Mouse (Mus musculus) neutrophil, adult 5-6 weeks (primary cell): ENCODE data around the gene Helz. TPM values are rescaled to one million over a fixed set of nuclear protein-coding genes. Genes with fewer than 3 reads are reported as not detected.

Experiments used
- ATAC-seq: fragments of 151-379, 151-347 bp; 2 replicates; pipeline ENCODE4 v1.8.0; 2017; ENCODE audit warnings: mild to moderate bottlenecking, moderate TSS enrichment; ENCODE audit not compliant: insufficient number of reproducible peaks, poor library complexity, low FRiP score, severe bottlenecking; ENCODE audit errors: extremely low read depth
- total RNA-seq: library from RNA; stranded (forward); fragments of 200-1000 nt; gene quantifications from 2 replicates; pipeline ENCODE4 v1.2.3, GENCODE M21; 2017

The Helz gene
- total RNA-seq, 1 experiment from 2014 or later = 47.3 TPM

DNA sequence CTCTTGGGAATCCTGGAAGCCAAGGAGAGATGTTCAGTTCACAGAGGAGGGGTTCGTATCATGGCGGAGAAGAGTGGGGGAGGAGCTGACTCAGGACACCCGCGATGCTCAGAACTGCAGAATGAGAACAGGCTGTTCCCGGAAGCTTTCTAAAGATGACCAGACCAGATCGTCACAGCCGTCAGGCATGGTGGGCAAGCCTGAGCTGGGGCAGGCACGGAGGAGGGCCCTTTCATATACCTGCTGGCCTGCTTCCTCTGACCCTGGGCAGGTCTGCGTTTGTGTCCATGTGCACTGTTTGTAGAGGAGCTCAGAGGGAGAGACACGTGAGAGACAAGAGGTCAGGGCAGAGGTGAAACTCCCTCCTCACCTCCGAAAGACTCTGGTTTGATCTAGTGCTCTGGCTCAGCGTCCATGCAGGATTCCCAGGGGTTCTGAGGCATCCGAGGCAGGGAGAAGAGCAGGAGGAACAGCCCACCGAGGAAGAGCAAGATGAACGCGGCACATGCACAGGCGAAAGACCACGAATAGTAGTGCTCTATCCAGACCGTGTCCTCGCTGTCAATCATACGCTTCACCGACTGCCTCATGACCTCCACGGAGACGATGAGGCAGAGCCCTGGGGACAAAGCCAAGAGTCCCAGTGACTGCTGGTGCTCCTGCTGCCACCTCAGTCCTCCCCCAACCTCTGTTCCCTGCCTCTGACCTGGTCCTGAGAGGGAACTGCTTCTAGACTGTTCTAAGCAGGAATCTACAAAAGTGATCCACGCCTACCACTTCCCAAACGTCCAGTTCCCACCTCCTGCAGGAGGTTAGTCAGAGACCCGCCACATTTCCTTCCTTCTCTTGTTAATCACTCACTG, 155.8 kb downstream of the Helz start:
- ATAC-seq = no peak

DNA sequence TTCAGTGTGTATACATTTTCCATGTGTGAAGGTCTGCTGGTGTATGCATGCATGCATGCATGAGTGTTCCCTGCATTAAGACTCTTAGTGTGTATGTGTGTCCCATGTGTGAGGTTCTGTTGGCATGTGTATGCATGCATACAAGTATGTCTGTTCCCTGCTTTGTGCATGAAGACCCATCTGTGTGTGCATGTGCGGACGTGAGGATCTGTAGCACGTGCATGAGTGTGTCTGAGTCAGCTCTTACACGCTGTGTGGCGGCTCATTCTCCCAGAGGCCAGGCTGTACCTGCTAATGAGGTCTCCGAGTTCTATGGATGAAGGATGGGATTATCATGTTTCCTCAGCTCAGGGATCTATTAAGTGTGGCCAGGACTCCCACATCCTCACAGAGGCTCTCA, 157.3 kb downstream of the Helz start:
- ATAC-seq = no peak

DNA sequence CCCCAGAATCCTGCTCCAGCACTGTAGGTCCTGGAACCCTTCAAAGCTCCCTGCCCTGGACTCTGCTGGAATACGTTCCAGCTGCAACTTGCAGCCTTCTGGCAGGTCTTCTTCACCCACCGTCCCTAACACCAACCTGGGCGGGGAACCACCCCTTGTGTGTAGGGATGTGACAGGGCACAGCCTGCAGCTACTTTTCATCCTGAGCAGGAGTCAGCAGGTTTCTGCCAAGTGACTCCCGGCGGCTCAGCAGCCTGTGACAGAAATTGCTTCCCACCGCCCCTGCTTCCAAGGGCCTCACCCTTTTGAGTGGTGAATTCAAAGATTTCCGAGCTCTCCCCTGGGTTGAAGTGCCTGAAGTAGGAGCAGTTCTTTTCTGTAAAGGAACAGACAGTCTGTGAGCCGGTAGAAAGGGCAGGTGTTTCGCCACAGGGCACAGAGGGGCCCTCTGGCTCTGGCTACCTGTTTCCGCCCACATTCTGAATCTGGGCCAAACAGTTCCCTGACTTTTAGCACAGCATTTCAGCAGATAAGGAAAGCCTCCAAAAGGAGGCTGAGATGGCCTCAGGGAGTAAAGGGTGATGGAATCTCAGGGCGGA, 157.8 kb downstream of the Helz start:
- no peak for ATAC-seq

DNA sequence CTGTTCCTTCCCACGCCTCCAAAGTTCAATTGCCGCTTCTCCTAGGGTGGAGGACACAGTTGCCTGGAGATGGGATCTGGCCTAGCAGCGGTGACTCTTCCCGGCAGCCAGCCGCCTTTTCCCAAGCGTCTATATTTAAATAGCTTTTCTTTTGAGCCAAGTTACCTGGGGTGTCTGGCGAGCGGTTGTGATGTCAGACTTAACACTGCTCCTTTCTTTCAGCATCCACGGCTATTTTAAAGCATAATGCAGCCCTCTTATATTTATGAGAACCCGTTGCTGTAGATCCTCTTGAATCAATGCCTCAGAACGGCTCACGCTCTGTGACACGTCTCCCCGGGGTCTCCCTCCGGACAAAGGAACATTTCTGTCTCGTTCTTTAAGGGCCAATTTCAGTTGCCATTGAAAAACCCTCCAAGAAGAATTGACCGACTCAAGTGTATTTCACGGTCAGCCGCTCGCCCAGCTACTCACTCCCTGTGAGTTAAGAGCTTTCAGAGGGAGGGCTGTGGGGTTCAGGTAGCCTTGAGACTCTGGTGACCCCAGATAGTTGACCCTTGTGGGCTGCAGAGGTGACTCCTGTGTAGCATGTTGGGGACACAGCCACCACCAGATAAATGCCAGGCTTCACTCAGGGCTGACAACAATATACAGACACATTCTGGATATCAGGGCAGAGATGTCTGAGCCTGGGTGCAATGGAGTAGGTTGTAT, 160.3 kb downstream of the Helz start:
- no peak for ATAC-seq

DNA sequence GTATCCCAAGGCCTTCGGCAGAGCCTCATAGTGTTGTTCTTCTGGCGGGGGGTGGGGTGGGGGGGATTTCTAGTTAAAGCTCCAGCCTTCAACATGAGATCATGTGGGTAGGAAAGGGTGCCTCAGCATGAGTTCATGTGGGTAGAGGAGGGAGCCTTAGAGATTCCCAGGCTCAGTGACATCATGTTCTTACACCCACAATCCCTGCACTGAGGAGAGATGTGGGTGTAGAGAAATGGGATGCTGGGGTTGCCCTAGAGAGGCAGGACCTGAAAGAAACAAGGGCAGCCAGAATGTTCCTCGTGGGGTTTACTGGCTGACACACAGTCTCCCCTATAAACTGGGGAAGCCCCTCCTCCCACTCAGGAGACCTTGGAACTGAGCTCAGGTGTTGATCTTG, 162.6 kb downstream of the Helz start:
- no peak for ATAC-seq

DNA sequence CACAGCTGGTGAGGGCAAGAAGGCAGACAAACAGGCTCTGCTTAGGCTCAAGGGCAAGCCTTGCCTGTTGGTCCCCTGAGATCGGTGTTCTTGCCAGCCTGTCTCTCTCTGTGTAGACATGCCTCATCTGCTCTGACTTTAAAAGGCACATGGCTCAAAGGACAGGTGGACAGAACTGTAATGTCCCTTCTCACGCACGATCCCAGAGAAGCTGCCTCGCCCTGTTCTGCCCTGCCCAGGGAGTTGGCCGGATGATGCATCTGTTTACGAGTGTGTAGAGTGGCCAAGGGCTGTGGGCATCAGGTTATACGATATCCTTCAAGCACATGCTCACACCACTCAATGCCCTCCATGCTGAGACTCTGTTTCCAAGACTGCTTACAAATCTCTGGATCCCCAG, 166.6 kb downstream of the Helz start:
- no peak for ATAC-seq

DNA sequence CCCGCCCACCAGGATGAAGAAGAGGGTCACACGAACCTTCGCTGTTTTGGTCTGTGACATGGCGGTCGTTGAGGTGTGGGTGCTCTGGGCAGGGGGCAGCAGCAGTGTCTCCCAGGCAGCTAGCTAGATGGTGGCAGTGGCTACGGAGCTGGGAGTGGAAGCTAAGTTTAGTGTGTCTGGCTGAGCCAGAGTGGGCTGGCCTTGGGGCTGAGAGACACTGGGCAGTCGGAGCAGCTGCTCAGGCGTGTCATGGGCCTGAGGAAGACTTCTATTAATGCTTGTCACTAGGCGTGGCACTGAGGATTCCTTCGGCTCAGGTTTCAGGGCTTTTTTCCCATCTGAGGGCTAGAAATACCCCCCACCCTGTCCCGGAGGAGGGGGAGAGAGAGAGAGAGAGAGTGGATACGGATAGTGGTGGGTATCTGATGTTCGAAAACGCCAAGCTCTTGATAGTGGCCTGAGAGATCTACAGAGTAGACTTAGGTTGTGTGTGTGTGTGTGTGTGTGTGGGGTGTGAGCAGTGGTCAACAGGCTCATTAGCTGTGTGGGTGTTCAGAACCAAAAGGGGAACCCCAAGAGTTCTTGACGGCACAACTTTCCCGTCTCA, 168.7 kb downstream of the Helz start, which contains the start of gene Cacng1:
Cacng1 (minus strand) TSS at position 191 of the 607 bp plus-strand sequence.
- ATAC-seq = no peak

DNA sequence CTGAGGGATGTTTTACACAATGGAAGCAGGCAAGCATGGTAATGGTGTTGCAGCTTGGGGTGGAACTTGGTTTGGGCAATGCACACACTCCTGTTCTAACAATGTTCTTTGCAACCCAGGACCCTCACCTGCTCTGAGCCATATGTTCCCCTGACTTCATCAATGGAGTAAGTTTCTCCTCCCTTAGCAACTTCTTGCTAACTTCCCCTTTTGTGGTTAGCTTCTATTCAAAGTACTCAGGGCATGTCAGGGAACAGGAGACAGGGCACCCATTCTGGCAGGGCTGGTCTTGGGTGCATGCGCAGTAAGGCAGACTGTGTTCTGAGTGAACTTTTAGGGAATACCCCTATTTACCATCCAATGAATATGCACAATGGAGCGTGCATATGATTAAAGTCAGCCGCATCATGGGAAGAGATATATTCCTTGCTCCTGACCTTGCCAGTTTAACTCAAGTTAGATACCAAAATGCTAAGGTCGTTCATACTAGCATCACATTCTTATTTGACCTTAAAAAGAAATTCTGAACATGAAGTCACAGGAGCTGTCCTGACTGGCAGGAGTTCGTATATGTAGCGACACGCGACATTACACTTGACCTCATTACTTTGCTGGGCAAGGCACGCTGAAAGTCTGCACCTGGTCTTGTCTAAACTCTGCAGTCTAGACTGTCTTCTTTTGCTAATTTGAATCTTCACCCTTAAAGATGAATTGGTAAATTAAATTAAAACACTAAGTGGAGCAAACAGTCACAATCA, 172.7 kb downstream of the Helz start:
- ATAC-seq = no peak

DNA sequence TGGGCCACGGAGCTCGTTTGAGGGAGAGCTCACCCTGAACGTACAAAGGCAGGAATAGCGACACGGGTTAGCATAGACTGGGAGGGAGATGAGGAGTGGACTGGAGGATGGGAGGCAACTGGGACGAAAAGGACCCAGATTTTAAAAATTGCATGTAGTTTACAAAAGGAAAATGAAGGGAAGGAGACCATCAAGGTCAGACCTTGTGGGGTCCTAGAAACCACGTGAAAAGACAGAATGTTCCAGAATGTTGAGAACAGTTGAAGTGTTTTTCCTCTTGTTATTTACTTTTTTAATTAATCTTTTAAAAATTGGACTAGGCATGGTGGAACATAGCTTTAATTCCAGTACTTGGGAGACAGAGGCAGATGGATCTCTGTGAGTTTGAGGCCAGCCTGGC, 173.3 kb downstream of the Helz start:
- ATAC-seq = no peak

DNA sequence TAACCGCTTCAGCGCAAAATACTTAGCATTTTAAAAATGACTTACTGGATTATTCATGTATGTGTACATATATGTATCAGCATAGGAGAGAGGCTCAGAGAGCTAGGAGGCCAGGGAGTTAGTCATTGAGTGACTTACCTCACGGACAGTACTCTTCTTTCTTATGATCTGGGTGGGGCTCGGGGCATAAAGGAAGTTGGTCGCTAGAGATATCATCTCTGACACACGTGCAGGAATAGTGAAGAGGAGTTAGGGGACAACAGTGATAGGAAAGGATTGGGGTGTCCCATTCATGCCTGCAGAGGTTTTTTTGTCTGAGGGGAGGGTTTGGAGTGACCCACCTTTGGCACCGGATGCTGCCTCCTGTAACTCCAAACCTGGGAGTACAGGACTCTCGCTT, 176.9 kb downstream of the Helz start:
- no peak for ATAC-seq

DNA sequence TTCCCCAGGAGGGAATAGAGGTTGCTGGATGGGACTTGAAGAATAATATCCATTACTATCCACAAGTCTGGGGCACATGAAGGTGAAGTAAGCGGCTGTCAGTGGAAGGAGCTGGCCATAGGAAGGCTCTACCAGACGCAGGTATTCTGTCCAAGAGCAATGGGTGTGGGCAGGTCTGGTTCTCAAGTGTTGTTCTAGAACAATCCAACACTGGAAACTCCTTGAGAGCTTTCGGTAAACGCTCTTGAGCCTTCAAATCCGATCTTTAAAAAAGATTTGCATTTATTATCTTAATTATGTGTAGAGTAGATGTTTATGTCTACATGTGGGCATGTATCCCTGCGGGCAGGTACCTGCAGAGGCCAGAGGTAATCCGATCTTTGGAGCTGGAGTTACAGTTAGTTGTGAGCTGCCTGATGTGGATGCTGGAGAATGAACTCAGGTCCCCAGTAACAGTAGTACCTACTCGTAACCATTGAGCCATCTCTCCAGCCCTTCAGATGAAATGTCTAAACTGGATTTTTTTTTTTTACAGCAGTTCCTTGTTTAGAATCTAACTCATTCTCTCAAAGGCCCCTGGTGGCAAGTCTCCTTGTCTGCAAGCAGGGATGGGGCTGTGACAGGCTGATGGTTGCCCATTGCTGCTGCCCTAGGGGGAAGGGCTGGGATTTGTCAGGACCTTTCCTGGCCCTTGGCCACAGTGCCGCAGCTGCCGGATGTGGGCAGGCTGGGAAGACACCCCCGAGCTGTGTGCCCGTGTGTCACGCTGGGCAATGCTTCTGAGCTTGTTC, 180.5 kb downstream of the Helz start:
- ATAC-seq = no peak

DNA sequence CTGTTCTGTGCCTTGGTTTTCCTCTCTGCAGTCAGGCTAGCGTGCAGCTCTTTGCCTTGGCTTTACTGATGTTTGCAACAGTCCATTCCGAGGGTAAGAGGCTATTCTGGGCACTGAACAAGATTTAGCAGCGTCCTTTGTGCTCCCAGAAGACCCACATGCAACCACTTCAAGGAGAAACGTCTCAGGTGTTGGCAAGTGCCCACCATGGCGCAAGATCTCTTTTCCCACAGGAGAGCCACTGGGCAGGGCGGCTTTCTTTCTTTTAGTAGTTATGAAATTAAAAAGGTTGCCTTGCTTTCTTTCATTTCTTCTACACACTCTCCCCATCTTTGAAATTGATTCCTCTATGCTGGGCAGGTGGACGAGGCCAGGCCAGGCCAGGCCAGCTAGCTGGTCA, 181.4 kb downstream of the Helz start:
- no peak for ATAC-seq

DNA sequence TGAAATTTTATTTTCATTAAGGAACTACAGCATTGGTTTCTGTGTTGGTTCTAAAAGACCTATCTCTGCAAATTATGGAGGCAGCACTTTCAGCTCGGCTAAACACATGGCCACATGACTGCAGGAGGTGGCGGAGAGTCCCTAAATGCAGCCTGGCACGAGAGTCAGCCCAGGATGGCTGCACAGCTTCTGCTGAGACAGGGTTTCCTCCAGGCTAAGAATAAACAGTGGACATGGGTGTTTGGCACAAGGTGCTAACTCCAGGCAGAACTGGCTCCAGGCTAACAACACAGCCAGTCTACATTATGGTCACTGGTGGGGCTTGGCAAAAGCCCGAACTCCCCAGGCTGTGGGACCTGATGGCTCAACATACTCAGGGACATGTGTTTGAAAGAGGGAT, 183.2 kb downstream of the Helz start:
- ATAC-seq = no peak

DNA sequence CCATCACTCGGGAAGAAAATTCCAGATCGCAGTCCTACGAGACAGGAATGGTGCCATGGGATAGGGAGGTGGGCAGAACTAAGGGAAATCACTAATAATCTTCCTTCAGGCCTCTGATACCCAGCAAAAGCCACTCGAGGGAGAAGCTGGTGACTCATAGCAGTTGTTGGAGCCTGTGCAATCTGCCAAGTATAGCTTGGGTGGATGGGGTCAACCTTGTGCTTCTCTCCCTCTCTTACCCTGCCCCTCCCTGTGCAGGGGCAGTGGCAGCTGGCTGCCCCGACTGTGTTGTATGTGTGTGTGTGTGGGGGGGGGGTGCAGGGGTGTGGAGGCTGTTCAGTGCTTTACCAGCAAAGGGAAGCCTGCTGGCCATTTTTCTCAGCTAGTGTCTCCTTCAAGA, 183.8 kb downstream of the Helz start:
- ATAC-seq = no peak

DNA sequence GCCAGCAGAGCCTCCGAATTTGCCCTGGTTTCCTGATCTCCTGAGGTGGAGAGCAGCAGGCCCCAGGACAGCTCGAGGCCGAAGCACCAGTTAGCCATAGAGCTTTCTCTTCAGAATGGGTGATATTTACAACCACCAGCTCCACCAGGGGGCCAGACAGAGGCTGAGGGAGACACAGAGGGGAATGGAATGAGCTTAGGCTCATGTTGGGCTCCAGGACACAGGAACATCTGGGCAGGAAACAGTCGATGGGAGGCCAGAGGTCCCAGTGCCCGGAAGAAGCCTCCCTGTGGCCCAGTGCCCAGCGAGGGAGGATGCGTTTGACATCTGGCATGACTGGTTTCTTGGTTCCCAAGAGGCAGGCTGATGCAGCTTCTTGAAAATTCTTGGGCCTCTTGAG, 186.4 kb downstream of the Helz start:
- ATAC-seq = no peak

DNA sequence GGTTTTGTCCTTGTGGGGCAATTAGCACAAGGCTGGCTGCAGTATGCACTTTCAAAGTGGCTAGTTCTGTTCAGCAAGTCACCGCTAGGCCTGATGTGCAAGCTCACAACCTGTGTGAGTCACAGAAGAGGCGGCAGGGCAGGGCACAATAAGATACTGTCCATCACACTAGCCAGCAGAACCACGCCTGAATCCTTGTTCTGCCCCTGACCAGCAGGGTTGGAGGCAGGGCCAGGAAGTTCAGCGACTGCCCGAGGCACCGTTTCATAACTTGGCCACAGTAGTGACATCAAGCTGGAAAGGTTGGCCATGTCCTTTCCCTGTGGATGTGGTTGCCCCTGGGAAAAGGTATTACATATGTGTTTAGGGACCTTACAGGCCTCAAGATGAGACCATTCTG, 190.2 kb downstream of the Helz start:
- ATAC-seq = no peak

DNA sequence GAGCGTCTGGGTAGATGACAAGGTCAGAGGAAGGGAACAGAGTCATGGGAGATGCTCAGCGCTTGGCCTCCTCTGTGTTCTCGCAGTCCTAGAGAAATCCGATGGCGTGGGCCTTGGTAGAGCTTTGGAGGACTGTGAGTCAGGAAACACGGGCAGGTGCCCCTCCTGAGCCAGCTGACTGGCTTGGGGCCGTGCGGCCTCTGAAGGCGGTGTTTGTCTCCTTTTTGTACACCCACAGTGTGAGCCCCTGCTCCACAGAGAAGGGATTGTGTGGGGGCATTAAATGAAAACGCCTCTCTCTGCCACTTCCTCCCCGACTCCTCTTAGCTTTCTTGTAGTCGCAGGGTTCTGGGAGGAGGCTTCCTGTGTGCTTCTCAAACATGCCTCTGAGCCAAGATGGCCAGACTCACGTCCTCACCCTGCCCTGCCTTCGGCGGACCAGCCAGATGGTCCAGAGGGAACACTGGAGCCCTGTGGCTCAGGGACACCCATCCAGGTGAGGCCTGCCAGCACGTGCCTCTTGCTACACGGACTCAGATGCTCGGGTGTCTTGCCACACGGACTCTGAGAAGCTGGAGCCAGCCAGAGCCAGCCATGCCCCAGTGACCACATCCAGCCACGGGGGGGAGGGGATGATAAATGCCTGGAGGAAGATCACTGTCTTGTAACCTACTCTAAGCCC, 190.8 kb downstream of the Helz start:
- no peak for ATAC-seq

DNA sequence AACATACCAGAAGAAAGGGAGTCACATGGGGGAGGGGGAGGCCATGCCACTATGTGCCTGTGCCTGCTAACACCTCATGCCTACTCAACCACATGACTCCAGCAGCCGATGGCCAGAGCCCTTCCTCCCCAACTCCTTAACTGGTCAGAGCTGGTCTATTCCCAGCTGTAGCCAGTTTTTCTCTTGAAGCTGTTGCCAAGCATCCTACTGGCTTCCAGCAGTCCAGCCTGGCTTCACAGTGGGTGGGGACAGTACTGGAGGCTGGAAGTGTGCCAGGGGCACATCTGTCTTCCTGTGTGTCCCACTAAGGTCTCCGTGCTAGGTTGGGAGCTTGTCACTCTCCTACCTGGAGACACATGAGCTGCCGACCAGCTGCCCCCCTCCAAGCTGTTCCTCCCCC, 195.4 kb downstream of the Helz start:
- no peak for ATAC-seq
